Mouse (Mus musculus): ENCODE results near the gene Nexn.
A peak's percentile ranks its signal among the peaks of the same experiment; 100 is the strongest.

Gene Nexn

GRCm38 (mm10) chr3:152192238-152192931, 73.8 kb downstream of the Nexn start:
- DNase-seq = peak; percentile 16 to 84

GRCm38 (mm10) chr3:152191791-152192237, 74.3 kb downstream of the Nexn start:
- peak; percentile 66 to 69 for DNase-seq

DNA sequence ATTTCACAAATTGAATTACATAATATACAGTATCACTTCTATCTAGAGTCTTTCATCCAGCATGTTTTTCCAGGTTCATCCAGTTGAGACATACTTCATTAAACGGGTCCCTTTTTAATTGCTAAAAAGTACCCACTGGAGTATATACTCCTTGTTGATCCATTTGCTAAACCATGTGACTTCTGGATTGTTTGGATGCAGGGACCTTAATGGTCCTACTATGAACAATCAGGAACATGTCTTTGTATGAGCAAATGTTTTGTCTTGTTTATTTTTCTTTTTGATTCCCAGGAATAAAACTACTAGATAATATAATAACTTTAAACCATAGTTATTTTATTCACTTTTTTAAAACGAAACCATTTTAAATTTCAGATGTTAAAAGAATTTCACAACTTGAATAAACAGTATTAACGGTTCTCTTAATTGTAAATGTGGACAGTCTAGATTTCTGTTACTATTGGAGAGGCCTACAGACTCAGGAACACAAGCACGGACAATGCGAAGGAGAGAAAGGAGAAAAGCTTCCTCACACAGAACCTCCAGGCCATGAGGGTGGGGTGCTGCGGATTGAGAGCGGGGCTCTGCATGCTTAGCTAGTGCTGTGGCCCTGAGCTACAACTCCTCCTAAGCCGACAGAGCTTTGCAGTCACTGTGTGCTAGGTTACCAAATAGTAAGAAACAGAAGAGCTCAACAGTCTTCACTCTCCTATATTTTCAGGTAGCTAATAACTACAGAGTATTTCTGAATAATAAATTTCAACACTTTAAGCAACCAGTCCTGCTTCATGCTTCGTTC, 75.3 kb downstream of the Nexn start:
- peak in 1 of 2 experiments; percentile 20 for DNase-seq

DNA sequence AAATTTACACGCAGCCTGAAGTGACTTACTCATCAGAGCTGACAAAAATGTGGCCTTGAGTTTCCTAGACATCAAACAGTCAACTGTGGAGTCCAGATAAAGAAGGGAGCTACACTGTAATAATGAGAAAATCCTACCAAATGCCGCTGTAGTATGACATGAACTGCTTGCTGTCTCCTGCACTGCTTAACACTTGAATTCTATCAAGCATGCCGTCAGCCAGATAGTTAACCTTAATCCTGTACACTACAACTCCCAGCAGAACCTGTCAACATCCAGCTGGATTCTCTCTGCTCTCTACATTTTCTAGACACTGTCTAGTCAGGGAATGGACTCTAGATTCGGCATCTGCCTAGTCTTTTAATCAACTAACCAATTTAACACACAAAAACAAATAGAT, 76.8 kb downstream of the Nexn start:
- DNase-seq = no peak

All from kidney, postnatal 36 days (tissue).